Mouse (Mus musculus) limb, embryonic 10.5 days (tissue): Measurements from ENCODE around the gene Grb7. TPM values are rescaled to one million over a fixed set of nuclear protein-coding genes. Genes with fewer than 3 reads are reported as not detected.
A peak's percentile ranks its signal among the peaks of the same experiment; 100 is the strongest.

Experiments
- DNase-seq: peaks from one replicate; pipeline ENCODE4 v3.0.0-alpha.2; 2017; ENCODE audit warnings: low spot score
- H3K27ac ChIP-seq: fragments of 300-500 bp; sonication (generic); 2 replicates; pipeline ENCODE4 v1.5.1; 2016; ENCODE audit warnings: mild to moderate bottlenecking
- H3K27me3 ChIP-seq: fragments of 300-500 bp; sonication (generic); 2 replicates; pipeline ENCODE4 v1.6.1; 2016; ENCODE audit warnings: low read depth, mild to moderate bottlenecking; ENCODE audit not compliant: poor library complexity, severe bottlenecking
- H3K36me3 ChIP-seq: fragments of 300-500 bp; sonication (generic); 2 replicates; pipeline ENCODE4 v1.6.1; 2016; ENCODE audit warnings: mild to moderate bottlenecking, moderate library complexity
- H3K4me1 ChIP-seq: fragments of 300-500 bp; sonication (generic); 2 replicates; pipeline ENCODE4 v1.6.1; 2016
- H3K4me3 ChIP-seq: fragments of 300-500 bp; sonication (generic); 2 replicates; pipeline ENCODE4 v1.5.1; 2016; ENCODE audit warnings: mild to moderate bottlenecking, moderate library complexity
- H3K9me3 ChIP-seq: fragments of 300-500 bp; sonication (generic); replicated peaks from 2 replicates; pipeline ENCODE4 v1.6.1; 2016; ENCODE audit warnings: mild to moderate bottlenecking
- WGBS: fragments of 180-500 bp; shearing (Covaris S2); methylation state at CpG from one replicate; pipeline ENCODE4 v1.1.7; 2016; 5-methylcytosine and 5-hydroxymethylcytosine counted together
- polyA plus RNA-seq: library from polyadenylated mRNA; unstranded; fragments of >200 nt; fragmentation: Nextera tagmentation; extraction: Ambion mirVana; gene quantifications from 2 replicates; pipeline ENCODE4 v1.2.1, GENCODE M21; 2016

Gene Grb7
- polyA plus RNA-seq, 1 experiment from 2014 or later: 6.4 TPM

- H3K4me1 ChIP-seq: peaks cover 8% of the 10 kb centered on the region
- no peak overlapping the region for H3K4me3 ChIP-seq
- 67% methylated on average over 13 of the region's 13 CpGs for WGBS
- no peaks in the 10 kb centered on the region for H3K9me3 ChIP-seq
- no peaks in the 10 kb centered on the region for H3K36me3 ChIP-seq
- H3K27ac ChIP-seq: no peak overlapping the region; the same call in 1 of the 2 replicates
- H3K27me3 ChIP-seq: no peaks in the 10 kb centered on the region
- no peak for DNase-seq
Observed at GRCm38 (mm10) chr11:98479026-98479939, 33.1 kb downstream of the Grb7 start.

- H3K36me3 ChIP-seq: no peaks in the 10 kb centered on the region
- H3K9me3 ChIP-seq: no peaks in the 10 kb centered on the region
- no peak for DNase-seq
- H3K27ac ChIP-seq: no peak overlapping the region; the same call in 1 of the 2 replicates
- peaks cover 8% of the 10 kb centered on the region for H3K4me1 ChIP-seq
- 78% methylated on average over 12 of the region's 12 CpGs for WGBS
- no peak overlapping the region for H3K4me3 ChIP-seq
- H3K27me3 ChIP-seq: no peaks in the 10 kb centered on the region
Observed at GRCm38 (mm10) chr11:98479940-98480497, 33.8 kb downstream of the Grb7 start.

DNA sequence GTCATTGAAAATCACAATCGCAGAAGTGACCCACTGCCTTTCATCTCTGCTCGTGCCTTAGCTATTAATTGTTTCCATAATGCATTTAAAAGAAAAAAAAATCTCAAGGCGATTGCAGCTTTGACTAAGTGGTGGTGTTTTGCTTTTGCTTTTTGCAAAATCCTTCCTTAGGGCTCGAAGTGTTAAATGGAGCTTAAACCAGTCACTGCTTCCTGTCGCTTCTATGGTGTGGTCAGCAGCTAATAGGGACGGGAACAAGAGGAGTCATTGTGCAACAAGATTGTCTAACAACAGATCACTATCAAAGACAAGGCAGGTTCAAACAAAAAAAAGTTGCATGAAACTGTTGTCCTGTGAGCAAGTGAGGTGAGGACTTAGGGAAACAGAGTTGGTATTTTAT is 35.0 kb downstream of the Grb7 start:
- Histone ChIP-seq H3K4me3 (no peak overlapping the region), H3K4me1 (peaks cover 8% of the 10 kb centered on the region), H3K9me3 (no peaks in the 10 kb centered on the region), H3K27me3 (no peaks in the 10 kb centered on the region), H3K27ac (no peak overlapping the region), H3K36me3 (no peaks in the 10 kb centered on the region)
- 80% methylated on average over 6 of the region's 6 CpGs for WGBS
- no peak for DNase-seq

GRCm38 (mm10) chr11:98482067-98482466 is 35.9 kb downstream of the Grb7 start:
- Histone ChIP-seq H3K4me1 (peaks cover 8% of the 10 kb centered on the region), H3K9me3 (no peaks in the 10 kb centered on the region), H3K27me3 (no peaks in the 10 kb centered on the region), H3K4me3 (no peak overlapping the region), H3K36me3 (no peaks in the 10 kb centered on the region), H3K27ac (no peak overlapping the region)
- 88% methylated on average over 10 of the region's 10 CpGs for WGBS
- DNase-seq: no peak

GRCm38 (mm10) chr11:98485749-98486148 is 39.6 kb downstream of the Grb7 start:
- Histone ChIP-seq H3K4me3 (no peak overlapping the region), H3K9me3 (no peaks in the 10 kb centered on the region), H3K4me1 (peaks cover 9% of the 10 kb centered on the region), H3K27ac (no peak overlapping the region), H3K27me3 (no peaks in the 10 kb centered on the region), H3K36me3 (no peaks in the 10 kb centered on the region)
- DNase-seq: no peak
- 88% methylated on average over 2 of the region's 2 CpGs for WGBS

DNA sequence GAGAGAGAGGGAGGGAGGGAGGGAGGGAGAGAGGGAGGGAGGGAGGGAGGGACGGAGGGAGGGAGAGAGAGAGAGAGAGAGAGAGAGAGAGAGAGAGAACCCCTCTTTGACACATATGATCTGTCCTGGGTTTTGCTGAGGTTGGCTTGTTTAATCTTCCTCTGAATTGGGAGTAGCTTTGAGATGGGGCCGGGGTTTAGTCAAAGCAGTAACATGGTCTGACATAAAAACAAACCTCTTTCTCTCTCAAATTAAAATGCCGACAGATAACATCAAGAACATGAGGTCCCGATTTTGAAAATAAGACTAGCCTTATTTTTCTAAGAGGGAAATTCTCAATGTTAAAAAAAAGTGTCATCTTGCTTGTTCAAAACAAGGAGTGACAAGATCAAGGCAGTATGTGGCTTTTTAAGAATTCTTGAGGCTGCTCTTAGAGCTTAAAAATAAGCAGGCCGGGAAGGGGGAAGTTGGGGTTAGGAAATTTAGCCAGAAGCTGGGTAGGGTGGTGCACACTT is 41.4 kb downstream of the Grb7 start:
- WGBS: 91% methylated on average over 5 of the region's 5 CpGs
- DNase-seq: no peak

DNA sequence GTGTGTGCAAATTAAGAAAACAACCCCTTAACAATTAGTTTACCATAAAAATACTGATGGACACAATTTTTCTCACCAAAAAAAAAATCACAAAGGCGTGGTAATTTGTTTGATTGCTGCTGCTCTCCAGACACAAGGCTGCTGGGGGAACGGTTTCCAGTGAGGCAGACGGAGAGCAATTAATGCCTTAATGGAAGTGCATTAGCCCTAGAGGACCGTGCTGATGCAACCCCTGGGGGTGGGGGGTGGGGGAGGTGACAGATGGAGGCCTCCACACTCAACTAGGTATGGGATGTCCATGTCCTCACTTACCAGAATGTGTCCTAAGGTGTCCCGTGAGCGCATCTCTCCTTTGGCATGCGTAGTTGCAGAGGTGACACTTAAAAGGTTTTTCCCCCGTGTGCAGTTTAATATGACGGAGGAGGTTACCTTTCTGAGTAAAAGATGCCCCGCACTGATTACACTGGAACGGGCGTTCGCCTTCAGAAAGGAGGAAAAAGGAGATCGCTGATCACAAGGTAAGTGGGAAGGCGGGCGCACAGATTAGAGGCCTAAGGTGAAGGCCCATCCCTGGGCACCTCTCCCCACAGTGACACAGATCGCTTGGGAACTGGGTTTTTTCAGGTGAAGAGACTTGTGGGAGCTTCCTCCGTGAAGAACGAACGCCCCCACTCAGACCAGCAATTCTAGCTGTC is 42.5 kb downstream of the Grb7 start:
- Histone ChIP-seq H3K4me1 (peaks cover 21% of the 10 kb centered on the region), H3K27me3 (no peaks in the 10 kb centered on the region), H3K36me3 (no peaks in the 10 kb centered on the region), H3K27ac (peak overlapping the region; percentile 21; the same call in 1 of the 2 replicates), H3K9me3 (no peaks in the 10 kb centered on the region), H3K4me3 (no peak overlapping the region)
- no peak for DNase-seq
- 73% methylated on average over 20 of the region's 20 CpGs for WGBS

More for the DNA sequence above, 41.4 kb downstream of the Grb7 start:
- no peak overlapping the region for H3K27ac ChIP-seq
- peaks cover 12% of the 10 kb centered on the region for H3K4me1 ChIP-seq
- H3K4me3 ChIP-seq: no peak overlapping the region
- H3K27me3 ChIP-seq: no peaks in the 10 kb centered on the region
- H3K9me3 ChIP-seq: no peaks in the 10 kb centered on the region
- H3K36me3 ChIP-seq: no peaks in the 10 kb centered on the region

DNA sequence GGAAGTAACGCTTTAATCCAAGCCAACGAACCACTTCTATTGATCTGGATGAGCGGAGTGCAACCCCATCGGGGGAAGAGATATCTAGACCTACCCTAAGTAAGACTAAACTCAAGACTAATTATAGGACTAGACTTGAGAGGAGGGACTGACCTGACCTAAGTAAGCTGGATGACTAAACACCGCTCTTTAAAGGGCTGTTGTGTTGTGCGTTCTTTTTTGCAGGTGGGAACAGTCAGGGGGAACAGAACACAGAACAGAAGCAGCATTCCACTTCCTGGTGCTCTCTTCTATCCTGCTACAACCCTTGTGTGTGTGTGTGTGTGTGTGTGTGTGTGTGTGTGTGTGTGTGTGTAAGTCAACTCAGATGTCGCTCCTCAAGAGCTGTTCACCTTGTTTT is 45.4 kb downstream of the Grb7 start:
- Histone ChIP-seq H3K36me3 (no peaks in the 10 kb centered on the region), H3K4me1 (peaks cover 21% of the 10 kb centered on the region), H3K4me3 (no peak overlapping the region), H3K9me3 (no peaks in the 10 kb centered on the region), H3K27ac (no peak overlapping the region), H3K27me3 (peaks cover 13% of the 10 kb centered on the region)
- no peak for DNase-seq
- 93% methylated on average over 7 of the region's 7 CpGs for WGBS

GRCm38 (mm10) chr11:98492959-98493358 is 46.8 kb downstream of the Grb7 start:
- Histone ChIP-seq H3K9me3 (no peaks in the 10 kb centered on the region), H3K27me3 (peaks cover 13% of the 10 kb centered on the region), H3K4me1 (peaks cover 30% of the 10 kb centered on the region), H3K36me3 (no peaks in the 10 kb centered on the region), H3K4me3 (no peak overlapping the region), H3K27ac (peak overlapping the region; percentile 37; the same call in 1 of the 2 replicates)
- DNase-seq: no peak
- WGBS: 22% methylated on average over 7 of the region's 7 CpGs

- no peak overlapping the region for H3K4me3 ChIP-seq
- no peaks in the 10 kb centered on the region for H3K36me3 ChIP-seq
- no peaks in the 10 kb centered on the region for H3K9me3 ChIP-seq
- peaks cover 13% of the 10 kb centered on the region for H3K27me3 ChIP-seq
- H3K4me1 ChIP-seq: peaks cover 34% of the 10 kb centered on the region
- 78% methylated on average over 9 of the region's 9 CpGs for WGBS
- DNase-seq: no peak
- H3K27ac ChIP-seq: peak overlapping the region; percentile 37; the same call in 1 of the 2 replicates
Observed at GRCm38 (mm10) chr11:98493394-98493793, 47.2 kb downstream of the Grb7 start.

DNA sequence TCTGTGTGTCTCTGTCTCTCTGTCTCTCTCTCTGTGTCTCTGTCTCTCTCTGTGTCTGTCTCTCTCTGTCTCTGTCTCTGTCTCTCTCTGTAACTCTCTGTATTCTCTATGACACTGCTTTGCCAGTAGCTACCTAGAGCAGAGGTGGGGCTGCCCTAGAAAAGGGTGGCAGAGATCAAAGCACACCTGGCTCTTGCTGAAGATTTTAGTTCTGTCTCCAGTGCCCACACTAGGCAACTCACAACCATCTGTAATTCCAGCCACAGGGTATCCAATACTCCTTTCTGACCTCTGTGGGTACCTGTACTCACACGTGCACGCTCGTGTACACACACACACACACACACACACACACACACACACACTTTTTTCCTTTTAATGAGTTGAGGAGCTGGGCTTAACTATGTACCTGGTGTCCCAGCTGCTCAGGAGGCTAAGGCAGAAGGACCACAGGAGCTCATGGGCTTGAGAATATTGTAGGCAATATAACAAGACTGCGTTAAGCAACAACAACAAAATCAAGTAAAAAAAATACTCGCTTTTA is 49.1 kb downstream of the Grb7 start:
- DNase-seq: no peak
- no peak overlapping the region for H3K4me3 ChIP-seq
- H3K36me3 ChIP-seq: no peaks in the 10 kb centered on the region
- 93% methylated on average over 5 of the region's 5 CpGs for WGBS
- no peak overlapping the region for H3K27ac ChIP-seq
- H3K9me3 ChIP-seq: no peaks in the 10 kb centered on the region
- H3K4me1 ChIP-seq: peaks cover 25% of the 10 kb centered on the region
- peaks cover 30% of the 10 kb centered on the region for H3K27me3 ChIP-seq

DNA sequence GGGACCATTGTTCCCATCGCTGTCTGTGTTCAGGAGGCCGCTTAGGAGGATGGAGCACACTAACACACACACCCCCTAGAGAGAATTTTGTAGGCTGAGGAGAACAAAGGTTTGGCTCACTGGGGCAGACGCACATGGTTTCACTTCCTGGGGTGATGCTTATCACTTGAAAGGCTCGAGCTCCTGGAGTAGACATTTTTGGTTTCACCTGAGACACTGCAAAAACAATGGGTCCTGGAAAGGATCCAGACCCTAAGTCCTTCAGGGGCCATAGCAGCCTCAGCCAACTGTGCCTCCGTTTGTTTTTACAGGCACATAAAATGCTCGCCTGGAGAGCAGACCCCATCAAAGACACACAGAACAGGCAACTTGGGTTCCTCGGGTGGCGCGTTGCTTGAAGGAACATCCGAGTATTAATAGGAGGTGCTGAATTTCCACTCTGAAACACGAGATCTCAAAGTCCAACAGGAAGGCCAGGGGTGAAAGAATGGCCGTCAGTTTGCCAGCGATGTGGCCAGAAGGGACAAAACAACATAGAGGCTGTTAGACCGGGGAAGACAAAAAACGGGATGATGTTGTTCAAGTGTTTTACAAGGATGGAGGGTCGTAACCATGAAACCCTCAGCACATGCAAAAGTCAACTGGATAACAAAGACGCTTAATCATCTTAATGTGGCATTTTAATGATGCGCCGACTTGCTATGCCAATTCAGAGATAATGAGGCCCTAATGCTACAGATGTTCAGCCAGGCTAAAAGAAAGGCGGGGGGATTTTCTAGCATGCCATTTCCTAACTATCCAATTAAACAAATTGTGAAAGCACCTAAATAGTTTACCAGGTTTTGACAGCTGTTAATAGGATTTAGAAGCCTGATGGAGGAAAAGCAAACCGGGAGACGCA is 51.4 kb downstream of the Grb7 start:
- WGBS: 30% methylated on average over 22 of the region's 22 CpGs
- no peaks in the 10 kb centered on the region for H3K36me3 ChIP-seq
- peak overlapping the region; percentile 24 for H3K4me3 ChIP-seq
- H3K4me1 ChIP-seq: peaks cover 22% of the 10 kb centered on the region
- H3K27me3 ChIP-seq: peaks cover 47% of the 10 kb centered on the region
- peak overlapping the region; percentile 84 for H3K27ac ChIP-seq
- DNase-seq: peak; percentile 53
- H3K9me3 ChIP-seq: no peaks in the 10 kb centered on the region
